Mouse (Mus musculus): ENCODE results near the gene Baz2b. TPM values are rescaled to one million over a fixed set of nuclear protein-coding genes. Genes with fewer than 3 reads are reported as not detected.

Gene Baz2b
- polyA plus RNA-seq, 1 experiment from 2014 or later = 33.8 TPM

DNA sequence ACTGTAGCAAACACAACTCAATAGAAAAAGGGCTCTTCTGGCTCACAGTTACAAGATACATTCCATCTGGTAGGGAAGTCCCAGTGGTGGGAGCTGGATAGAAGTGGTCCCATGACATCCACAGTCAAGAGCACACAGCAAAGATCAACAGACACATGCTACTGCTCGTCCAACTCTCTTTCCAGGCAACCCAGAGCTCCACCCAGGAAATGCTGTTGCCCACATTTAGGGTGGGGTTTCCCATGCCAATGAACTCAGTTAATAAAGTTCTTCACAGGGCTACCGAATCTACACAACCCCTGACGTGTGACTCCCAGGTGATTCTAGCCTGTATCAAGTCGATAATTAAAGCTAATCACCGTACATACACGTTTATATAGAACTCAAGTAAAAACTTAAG, 5.5 kb downstream of the Baz2b start:
- H3K4me1 ChIP-seq (replicated peaks; ENCODE audit: control insufficient read depth, insufficient read depth, low read length) = peaks cover 5% of the 10 kb centered on the region; the same call in 1 of the 2 replicates
- ATAC-seq = peak; percentile 56; the same call in 1 of the 2 replicates
- no peaks in the 10 kb centered on the region for H3K27me3 ChIP-seq (replicated peaks; ENCODE audit: control insufficient read depth, insufficient read depth, low read length)
- H3K4me3 ChIP-seq (ENCODE audit: low read depth, low read length) = no peak overlapping the region
- WGBS = 38% methylated on average over 6 of the region's 6 CpGs
- H3K9ac ChIP-seq (ENCODE audit: low read depth, low read length) = no peak overlapping the region
- TF ChIP-seq CTCF (IDR thresholded peaks at IDR 0.05; ENCODE audit: low read depth) = no peak
- no peaks in the 10 kb centered on the region for H3K9me3 ChIP-seq (ENCODE audit: control insufficient read depth)
- H3K36me3 ChIP-seq (ENCODE audit: control insufficient read depth, insufficient read depth) = no peaks in the 10 kb centered on the region; the same call in 1 of the 2 replicates
- peak overlapping the region; percentile 72; the same call in 1 of the 2 replicates for H3K27ac ChIP-seq (ENCODE audit: low read depth, low read length)
- H3K4me2 ChIP-seq (replicated peaks; ENCODE audit: low read depth) = peak overlapping the region; percentile 39

DNA sequence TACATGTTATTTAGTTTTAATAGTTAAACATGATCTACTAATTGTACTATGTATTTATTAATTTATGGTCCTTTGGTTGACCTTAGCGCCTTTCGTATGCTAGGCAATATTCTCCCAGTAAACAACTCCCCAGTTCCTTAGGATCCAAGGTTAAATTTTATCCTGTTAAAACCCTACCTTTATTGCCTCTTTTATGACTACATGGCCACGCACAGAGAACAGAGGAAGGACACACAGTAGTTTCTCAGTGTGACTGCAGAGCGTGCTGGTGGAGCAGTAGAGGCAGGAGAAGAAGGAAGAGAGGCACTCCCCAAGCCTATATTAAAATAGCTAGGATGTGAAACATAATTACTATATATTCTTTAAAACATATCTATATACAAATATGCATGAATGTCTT, 5.9 kb downstream of the Baz2b start:
- peak; percentile 81 for ATAC-seq
- no peak for TF ChIP-seq CTCF (IDR thresholded peaks at IDR 0.05; ENCODE audit: low read depth)
- Histone ChIP-seq H3K27ac (ENCODE audit: low read depth, low read length) (peak overlapping the region; percentile 72; the same call in 1 of the 2 replicates), H3K9me3 (ENCODE audit: control insufficient read depth) (no peaks in the 10 kb centered on the region), H3K36me3 (ENCODE audit: control insufficient read depth, insufficient read depth) (no peaks in the 10 kb centered on the region; the same call in 1 of the 2 replicates), H3K4me3 (ENCODE audit: low read depth, low read length) (no peak overlapping the region), H3K27me3 (replicated peaks; ENCODE audit: control insufficient read depth, insufficient read depth, low read length) (no peaks in the 10 kb centered on the region), H3K9ac (ENCODE audit: low read depth, low read length) (no peak overlapping the region), H3K4me2 (replicated peaks; ENCODE audit: low read depth) (no peak overlapping the region; the same call in 1 of the 2 replicates), H3K4me1 (replicated peaks; ENCODE audit: control insufficient read depth, insufficient read depth, low read length) (peaks cover 5% of the 10 kb centered on the region; the same call in 1 of the 2 replicates)
- WGBS = 48% methylated on average over 4 of the region's 4 CpGs

DNA sequence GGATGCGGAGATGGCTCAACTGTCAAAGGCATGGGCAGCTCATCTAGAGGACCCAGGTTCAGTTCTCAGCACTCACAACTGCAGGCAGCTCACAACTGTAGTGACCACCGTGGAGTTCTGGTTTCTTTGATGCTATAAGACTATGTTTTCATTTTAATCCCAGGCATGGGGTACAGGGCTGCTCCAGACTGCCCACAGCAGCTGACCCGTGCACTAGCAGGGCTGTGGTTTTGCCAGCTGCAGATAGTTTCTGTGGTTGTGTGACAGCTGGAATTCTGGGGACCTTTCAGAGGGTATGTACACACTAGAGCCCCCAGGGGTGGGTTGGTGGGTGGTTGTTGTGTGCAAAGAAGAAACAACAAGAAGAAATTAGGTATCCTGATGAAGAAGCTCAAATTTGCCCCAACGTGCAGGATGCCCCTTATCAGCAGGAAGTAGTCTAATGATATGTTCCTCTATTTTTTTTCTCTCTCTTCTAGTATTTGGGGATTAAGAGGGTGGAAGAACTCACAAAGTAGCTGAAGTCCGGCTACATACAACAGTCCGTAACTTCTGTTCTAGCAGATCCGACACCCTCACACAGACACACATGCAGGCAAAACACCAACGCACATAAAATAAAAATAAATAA, 6.6 kb downstream of the Baz2b start:
- no peak overlapping the region for H3K9ac ChIP-seq (ENCODE audit: low read depth, low read length)
- no peak for ATAC-seq
- no peaks in the 10 kb centered on the region; the same call in 1 of the 2 replicates for H3K36me3 ChIP-seq (ENCODE audit: control insufficient read depth, insufficient read depth)
- no peak overlapping the region for H3K4me2 ChIP-seq (replicated peaks; ENCODE audit: low read depth)
- TF ChIP-seq CTCF (IDR thresholded peaks at IDR 0.05; ENCODE audit: low read depth) = no peak
- no peak overlapping the region for H3K4me3 ChIP-seq (ENCODE audit: low read depth, low read length)
- H3K27ac ChIP-seq (ENCODE audit: low read depth, low read length) = no peak overlapping the region
- 76% methylated on average over 8 of the region's 8 CpGs for WGBS
- H3K4me1 ChIP-seq (replicated peaks; ENCODE audit: control insufficient read depth, insufficient read depth, low read length) = peaks cover 2% of the 10 kb centered on the region; the same call in 1 of the 2 replicates
- H3K9me3 ChIP-seq (ENCODE audit: control insufficient read depth) = no peaks in the 10 kb centered on the region
- no peaks in the 10 kb centered on the region for H3K27me3 ChIP-seq (replicated peaks; ENCODE audit: control insufficient read depth, insufficient read depth, low read length)

DNA sequence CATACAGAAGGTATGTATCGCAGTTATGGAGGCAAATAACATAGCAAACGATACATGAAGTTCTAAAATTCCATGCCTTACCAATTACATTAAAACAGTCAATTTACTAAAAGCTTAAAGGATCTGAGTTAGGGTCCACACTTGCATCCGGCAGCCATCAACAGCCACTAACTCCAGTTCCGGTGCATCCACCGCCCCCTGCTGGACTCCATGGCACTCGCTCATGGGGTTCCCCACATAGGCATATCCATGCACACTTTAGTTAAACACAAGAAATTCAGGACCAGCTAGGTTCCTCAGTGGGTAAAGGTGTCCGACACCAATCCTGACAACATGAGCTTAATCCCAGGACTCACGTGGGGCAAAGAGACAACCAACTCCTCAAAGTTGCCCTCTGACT, 9.0 kb downstream of the Baz2b start:
- H3K27me3 ChIP-seq (replicated peaks; ENCODE audit: control insufficient read depth, insufficient read depth, low read length) = no peaks in the 10 kb centered on the region
- ATAC-seq = no peak
- H3K36me3 ChIP-seq (ENCODE audit: control insufficient read depth, insufficient read depth) = no peaks in the 10 kb centered on the region; the same call in 1 of the 2 replicates
- no peak overlapping the region for H3K9ac ChIP-seq (ENCODE audit: low read depth, low read length)
- no peaks in the 10 kb centered on the region for H3K9me3 ChIP-seq (ENCODE audit: control insufficient read depth)
- no peak overlapping the region for H3K4me2 ChIP-seq (replicated peaks; ENCODE audit: low read depth)
- peak; percentile 82 for TF ChIP-seq CTCF (IDR thresholded peaks at IDR 0.05; ENCODE audit: low read depth)
- no peaks in the 10 kb centered on the region for H3K4me1 ChIP-seq (replicated peaks; ENCODE audit: control insufficient read depth, insufficient read depth, low read length)
- H3K4me3 ChIP-seq (ENCODE audit: low read depth, low read length) = no peak overlapping the region
- 68% methylated on average over 8 of the region's 8 CpGs for WGBS
- no peak overlapping the region for H3K27ac ChIP-seq (ENCODE audit: low read depth, low read length)

- H3K27me3 ChIP-seq (replicated peaks; ENCODE audit: control insufficient read depth, insufficient read depth, low read length) = no peaks in the 10 kb centered on the region
- ATAC-seq = no peak
- no peak overlapping the region for H3K4me3 ChIP-seq (ENCODE audit: low read depth, low read length)
- TF ChIP-seq CTCF (IDR thresholded peaks at IDR 0.05; ENCODE audit: low read depth) = no peak
- 92% methylated on average over 5 of the region's 5 CpGs for WGBS
- H3K27ac ChIP-seq (ENCODE audit: low read depth, low read length) = no peak overlapping the region
- no peak overlapping the region for H3K9ac ChIP-seq (ENCODE audit: low read depth, low read length)
- no peaks in the 10 kb centered on the region for H3K9me3 ChIP-seq (ENCODE audit: control insufficient read depth)
- H3K36me3 ChIP-seq (ENCODE audit: control insufficient read depth, insufficient read depth) = no peaks in the 10 kb centered on the region; the same call in 1 of the 2 replicates
- no peak overlapping the region for H3K4me2 ChIP-seq (replicated peaks; ENCODE audit: low read depth)
- H3K4me1 ChIP-seq (replicated peaks; ENCODE audit: control insufficient read depth, insufficient read depth, low read length) = no peaks in the 10 kb centered on the region
These were observed 9.5 kb downstream of the Baz2b start for GRCm38 (mm10) chr2:60200051-60200562.

GRCm38 (mm10) chr2:60196841-60197240, 12.8 kb downstream of the Baz2b start:
- Histone ChIP-seq H3K9me3 (ENCODE audit: control insufficient read depth) (no peaks in the 10 kb centered on the region), H3K36me3 (ENCODE audit: control insufficient read depth, insufficient read depth) (no peaks in the 10 kb centered on the region), H3K4me3 (ENCODE audit: low read depth, low read length) (no peak overlapping the region), H3K4me1 (replicated peaks; ENCODE audit: control insufficient read depth, insufficient read depth, low read length) (no peaks in the 10 kb centered on the region), H3K27ac (ENCODE audit: low read depth, low read length) (no peak overlapping the region), H3K27me3 (replicated peaks; ENCODE audit: control insufficient read depth, insufficient read depth, low read length) (no peaks in the 10 kb centered on the region), H3K4me2 (replicated peaks; ENCODE audit: low read depth) (no peak overlapping the region), H3K9ac (ENCODE audit: low read depth, low read length) (no peak overlapping the region)
- no peak for TF ChIP-seq CTCF (IDR thresholded peaks at IDR 0.05; ENCODE audit: low read depth)
- WGBS = 69% methylated on average over 1 of the region's 1 CpGs
- ATAC-seq = no peak; the same call in 1 of the 2 replicates
